Mouse (Mus musculus): Measurements from ENCODE around the gene Sugp1. TPM values are rescaled to one million over a fixed set of nuclear protein-coding genes. Genes with fewer than 3 reads are reported as not detected.
A peak's percentile ranks its signal among the peaks of the same experiment; 100 is the strongest.
"Not testable (repeated sequence)": the region's sequence is repeated elsewhere in the genome, so short reads cannot be mapped to it uniquely, and the experiment has no call there.

Sugp1 gene
- polyA plus RNA-seq, 1 experiment from 2014 or later = 17.7 TPM

GRCm38 (mm10) chr8:70005178-70005577, 37.4 kb upstream of the Sugp1 start:
- no peak for TF ChIP-seq CTCF (IDR thresholded peaks at IDR 0.05; ENCODE audit: low read depth)
- Histone ChIP-seq H3K27me3 (replicated peaks; ENCODE audit: control insufficient read depth, insufficient read depth, low read length) (no peaks in the 10 kb centered on the region), H3K9me3 (ENCODE audit: control insufficient read depth) (no peaks in the 10 kb centered on the region), H3K36me3 (ENCODE audit: control insufficient read depth, insufficient read depth) (no peaks in the 10 kb centered on the region), H3K4me1 (replicated peaks; ENCODE audit: control insufficient read depth, insufficient read depth, low read length) (no peaks in the 10 kb centered on the region), H3K4me2 (replicated peaks; ENCODE audit: low read depth) (no peak overlapping the region), H3K27ac (ENCODE audit: low read depth, low read length) (no peak overlapping the region), H3K9ac (ENCODE audit: low read depth, low read length) (no peak overlapping the region), H3K4me3 (ENCODE audit: low read depth, low read length) (no peak overlapping the region)
- WGBS = 38% methylated on average over 2 of the region's 2 CpGs
- no peak for ATAC-seq

- H3K27ac ChIP-seq (ENCODE audit: low read depth, low read length); H3K9me3 ChIP-seq (ENCODE audit: control insufficient read depth); ATAC-seq; H3K4me1 ChIP-seq (replicated peaks; ENCODE audit: control insufficient read depth, insufficient read depth, low read length); H3K36me3 ChIP-seq (ENCODE audit: control insufficient read depth, insufficient read depth); H3K4me3 ChIP-seq (ENCODE audit: low read depth, low read length); H3K4me2 ChIP-seq (replicated peaks; ENCODE audit: low read depth); H3K27me3 ChIP-seq (replicated peaks; ENCODE audit: control insufficient read depth, insufficient read depth, low read length); H3K9ac ChIP-seq (ENCODE audit: low read depth, low read length): not testable (repeated sequence)
- WGBS = 92% methylated on average over 14 of the region's 14 CpGs
Observed at GRCm38 (mm10) chr8:70010796-70011195, 31.8 kb upstream of the Sugp1 start.

- ATAC-seq = no peak
- 81% methylated on average over 3 of the region's 3 CpGs for WGBS
- no peak for TF ChIP-seq CTCF (IDR thresholded peaks at IDR 0.05; ENCODE audit: low read depth)
Observed at GRCm38 (mm10) chr8:70012350-70012749, 30.3 kb upstream of the Sugp1 start.

GRCm38 (mm10) chr8:70012763-70013162, 29.9 kb upstream of the Sugp1 start:
- H3K4me2 ChIP-seq (replicated peaks; ENCODE audit: low read depth) = no peak overlapping the region
- 94% methylated on average over 1 of the region's 1 CpGs for WGBS
- no peak overlapping the region for H3K4me3 ChIP-seq (ENCODE audit: low read depth, low read length)
- no peak for ATAC-seq
- peak; percentile 37; the same call in 1 of the 2 replicates for TF ChIP-seq CTCF (IDR thresholded peaks at IDR 0.05; ENCODE audit: low read depth)
- no peaks in the 10 kb centered on the region for H3K9me3 ChIP-seq (ENCODE audit: control insufficient read depth)
- H3K9ac ChIP-seq (ENCODE audit: low read depth, low read length) = no peak overlapping the region
- H3K36me3 ChIP-seq (ENCODE audit: control insufficient read depth, insufficient read depth) = peaks cover 9% of the 10 kb centered on the region
- H3K4me1 ChIP-seq (replicated peaks; ENCODE audit: control insufficient read depth, insufficient read depth, low read length) = no peaks in the 10 kb centered on the region
- no peaks in the 10 kb centered on the region for H3K27me3 ChIP-seq (replicated peaks; ENCODE audit: control insufficient read depth, insufficient read depth, low read length)
- H3K27ac ChIP-seq (ENCODE audit: low read depth, low read length) = no peak overlapping the region

More at GRCm38 (mm10) chr8:70012350-70012749, 30.3 kb upstream of the Sugp1 start:
- H3K9ac ChIP-seq (ENCODE audit: low read depth, low read length) = no peak overlapping the region
- no peaks in the 10 kb centered on the region for H3K4me1 ChIP-seq (replicated peaks; ENCODE audit: control insufficient read depth, insufficient read depth, low read length)
- no peak overlapping the region for H3K4me2 ChIP-seq (replicated peaks; ENCODE audit: low read depth)
- no peak overlapping the region for H3K27ac ChIP-seq (ENCODE audit: low read depth, low read length)
- H3K4me3 ChIP-seq (ENCODE audit: low read depth, low read length) = no peak overlapping the region
- H3K27me3 ChIP-seq (replicated peaks; ENCODE audit: control insufficient read depth, insufficient read depth, low read length) = no peaks in the 10 kb centered on the region
- no peaks in the 10 kb centered on the region for H3K9me3 ChIP-seq (ENCODE audit: control insufficient read depth)
- H3K36me3 ChIP-seq (ENCODE audit: control insufficient read depth, insufficient read depth) = peaks cover 5% of the 10 kb centered on the region; the same call in 1 of the 2 replicates

GRCm38 (mm10) chr8:70015017-70015416, 27.6 kb upstream of the Sugp1 start:
- Histone ChIP-seq H3K9ac (ENCODE audit: low read depth, low read length) (no peak overlapping the region), H3K27me3 (replicated peaks; ENCODE audit: control insufficient read depth, insufficient read depth, low read length) (no peaks in the 10 kb centered on the region), H3K4me1 (replicated peaks; ENCODE audit: control insufficient read depth, insufficient read depth, low read length) (no peaks in the 10 kb centered on the region), H3K27ac (ENCODE audit: low read depth, low read length) (no peak overlapping the region), H3K4me2 (replicated peaks; ENCODE audit: low read depth) (no peak overlapping the region), H3K36me3 (ENCODE audit: control insufficient read depth, insufficient read depth) (peaks cover 32% of the 10 kb centered on the region), H3K9me3 (ENCODE audit: control insufficient read depth) (no peaks in the 10 kb centered on the region), H3K4me3 (ENCODE audit: low read depth, low read length) (no peak overlapping the region)
- peak; percentile 21; the same call in 1 of the 2 replicates for TF ChIP-seq CTCF (IDR thresholded peaks at IDR 0.05; ENCODE audit: low read depth)
- 70% methylated on average over 1 of the region's 1 CpGs for WGBS
- no peak for ATAC-seq

GRCm38 (mm10) chr8:70023596-70023995, 19.0 kb upstream of the Sugp1 start:
- WGBS = 59% methylated on average over 8 of the region's 8 CpGs
- Histone ChIP-seq H3K36me3 (ENCODE audit: control insufficient read depth, insufficient read depth) (peaks cover 99% of the 10 kb centered on the region), H3K4me1 (replicated peaks; ENCODE audit: control insufficient read depth, insufficient read depth, low read length) (no peaks in the 10 kb centered on the region), H3K9ac (ENCODE audit: low read depth, low read length) (no peak overlapping the region), H3K27ac (ENCODE audit: low read depth, low read length) (no peak overlapping the region; the same call in 1 of the 2 replicates), H3K27me3 (replicated peaks; ENCODE audit: control insufficient read depth, insufficient read depth, low read length) (no peaks in the 10 kb centered on the region), H3K9me3 (ENCODE audit: control insufficient read depth) (no peaks in the 10 kb centered on the region), H3K4me3 (ENCODE audit: low read depth, low read length) (no peak overlapping the region), H3K4me2 (replicated peaks; ENCODE audit: low read depth) (no peak overlapping the region)
- ATAC-seq = peak; percentile 17; the same call in 1 of the 2 replicates
- TF ChIP-seq CTCF (IDR thresholded peaks at IDR 0.05; ENCODE audit: low read depth) = no peak

- H3K27me3 ChIP-seq (replicated peaks; ENCODE audit: control insufficient read depth, insufficient read depth, low read length) = no peaks in the 10 kb centered on the region
- ATAC-seq = peak; percentile 22; the same call in 1 of the 2 replicates
- H3K4me2 ChIP-seq (replicated peaks; ENCODE audit: low read depth) = no peak overlapping the region
- no peak overlapping the region for H3K4me3 ChIP-seq (ENCODE audit: low read depth, low read length)
- H3K4me1 ChIP-seq (replicated peaks; ENCODE audit: control insufficient read depth, insufficient read depth, low read length) = no peaks in the 10 kb centered on the region
- H3K9ac ChIP-seq (ENCODE audit: low read depth, low read length) = no peak overlapping the region
- WGBS = 77% methylated on average over 2 of the region's 2 CpGs
- TF ChIP-seq CTCF (IDR thresholded peaks at IDR 0.05; ENCODE audit: low read depth) = no peak
- H3K9me3 ChIP-seq (ENCODE audit: control insufficient read depth) = no peaks in the 10 kb centered on the region
- no peak overlapping the region for H3K27ac ChIP-seq (ENCODE audit: low read depth, low read length)
- peaks cover 100% of the 10 kb centered on the region for H3K36me3 ChIP-seq (ENCODE audit: control insufficient read depth, insufficient read depth)
Observed at GRCm38 (mm10) chr8:70026151-70026550, 16.5 kb upstream of the Sugp1 start.
